Mouse (Mus musculus): Measurements from ENCODE around the gene Fdxacb1.

Fdxacb1 gene

GRCm38 (mm10) chr9:50746214-50746677 is 21.8 kb upstream of the Fdxacb1 start, which contains the start of gene 2310030G06Rik:
Gene 2310030G06Rik (minus strand): TSS chr9:50746536.
- intact Hi-C loops (cut with DNase I), result no loop called here

GRCm38 (mm10) chr9:50750706-50751105 is 17.3 kb upstream of the Fdxacb1 start:
- intact Hi-C loops (cut with DNase I), result no loop called here

- intact Hi-C loops (cut with DNase I), result no loop called here
These were observed 16.7 kb upstream of the Fdxacb1 start, which contains the start of gene Cryab for GRCm38 (mm10) chr9:50751323-50751722. Gene Cryab (plus strand): TSS chr9:50751325.

GRCm38 (mm10) chr9:50752054-50752602 is 15.9 kb upstream of the Fdxacb1 start, which contains the start of gene Hspb2:
Gene Hspb2 (minus strand): TSS chr9:50752354.
- intact Hi-C loops (cut with DNase I), result no loop called here

GRCm38 (mm10) chr9:50752784-50753615 is 15.0 kb upstream of the Fdxacb1 start:
- intact Hi-C loops (cut with DNase I), result no loop called here

GRCm38 (mm10) chr9:50753947-50754346 is 14.1 kb upstream of the Fdxacb1 start:
- intact Hi-C loops (cut with DNase I), result no loop called here

GRCm38 (mm10) chr9:50756711-50757110 is 11.3 kb upstream of the Fdxacb1 start:
- intact Hi-C loops (cut with DNase I), result no loop called here

- intact Hi-C loops (cut with DNase I), result loop anchor here (10.0 kb wide), 1 partner anchor 57 kb away; no protein-coding TSS in a partner anchor
These were observed 6.4 kb upstream of the Fdxacb1 start for GRCm38 (mm10) chr9:50761520-50762243.

GRCm38 (mm10) chr9:50763331-50763730 is 4.7 kb upstream of the Fdxacb1 start:
- intact Hi-C loops (cut with DNase I), result loop anchor here (10.0 kb wide), 1 partner anchor 59 kb away; no protein-coding TSS in a partner anchor

GRCm38 (mm10) chr9:50767531-50768106 is 417 bp upstream of the Fdxacb1 start:
- intact Hi-C loops (cut with DNase I), result loop anchor here (10.0 kb wide), 1 partner anchor 63 kb away; no protein-coding TSS in a partner anchor

- intact Hi-C loops (cut with DNase I), result no loop called here
These were observed 2.0 kb downstream of the Fdxacb1 start for GRCm38 (mm10) chr9:50770011-50770410.

- intact Hi-C loops (cut with DNase I), result no loop called here
These were observed 6.0 kb downstream of the Fdxacb1 start for GRCm38 (mm10) chr9:50774026-50774462.

GRCm38 (mm10) chr9:50774991-50775612 is 7.1 kb downstream of the Fdxacb1 start, which contains the start of the genes Alg9 and 1110032A03Rik:
Gene Alg9 (plus strand): TSS chr9:50775019.
Gene 1110032A03Rik (minus strand): TSS chr9:50775520.
- intact Hi-C loops (cut with DNase I), result no loop called here

- intact Hi-C loops (cut with DNase I), result no loop called here
These were observed 7.7 kb downstream of the Fdxacb1 start for GRCm38 (mm10) chr9:50775662-50776126.

- intact Hi-C loops (cut with DNase I), result no loop called here
These were observed 8.2 kb downstream of the Fdxacb1 start for GRCm38 (mm10) chr9:50776162-50776760.

- intact Hi-C loops (cut with DNase I), result loop anchor here (5.0 kb wide), 1 partner anchor 75 kb away; no protein-coding TSS in a partner anchor
These were observed 14.1 kb downstream of the Fdxacb1 start for GRCm38 (mm10) chr9:50782155-50782554.

GRCm38 (mm10) chr9:50795266-50795665 is 27.2 kb downstream of the Fdxacb1 start:
- intact Hi-C loops (cut with DNase I), result no loop called here

GRCm38 (mm10) chr9:50796776-50797175 is 28.7 kb downstream of the Fdxacb1 start:
- intact Hi-C loops (cut with DNase I), result no loop called here

GRCm38 (mm10) chr9:50797641-50798040 is 29.6 kb downstream of the Fdxacb1 start:
- intact Hi-C loops (cut with DNase I), result no loop called here

- intact Hi-C loops (cut with DNase I), result no loop called here
These were observed 30.3 kb downstream of the Fdxacb1 start for GRCm38 (mm10) chr9:50798368-50798767.
